Mouse (Mus musculus): ENCODE measurements around the gene Tcp10c.
A peak's percentile ranks its signal among the peaks of the same experiment; 100 is the strongest.
"Not testable (repeated sequence)": the region's sequence is repeated elsewhere in the genome, so short reads cannot be mapped to it uniquely, and the experiment has no call there.

The Tcp10c gene

GRCm38 (mm10) chr17:13354521-13354920, at the start of gene Tcp10c:
TSS of gene Tcp10c (plus strand) at chr17:13354572.
- DNase-seq (ENCODE audit: low spot score in 2 of 2): not testable (repeated sequence)

DNA sequence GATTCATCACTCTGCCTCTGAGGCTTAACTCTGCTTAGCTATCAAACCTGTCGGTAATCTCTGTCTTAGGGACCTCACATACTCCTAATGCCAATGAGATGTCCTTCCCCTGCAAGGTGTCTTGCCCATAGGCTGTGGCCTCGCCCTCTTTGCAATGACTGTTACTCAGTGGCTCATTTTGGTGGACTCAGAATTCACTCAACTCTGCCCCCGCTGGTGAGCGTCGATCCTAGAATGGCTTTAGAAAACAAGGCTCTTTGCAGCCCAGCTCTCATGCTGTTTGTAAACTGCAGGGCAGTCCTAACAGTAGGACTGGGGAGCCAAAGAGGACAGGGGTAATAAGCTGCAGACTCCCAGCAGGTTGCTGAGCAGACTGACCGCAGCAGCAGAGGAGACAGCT, 46.5 kb upstream of the Tcp10c start:
- DNase-seq (ENCODE audit: low spot score in 2 of 2): not testable (repeated sequence)

DNA sequence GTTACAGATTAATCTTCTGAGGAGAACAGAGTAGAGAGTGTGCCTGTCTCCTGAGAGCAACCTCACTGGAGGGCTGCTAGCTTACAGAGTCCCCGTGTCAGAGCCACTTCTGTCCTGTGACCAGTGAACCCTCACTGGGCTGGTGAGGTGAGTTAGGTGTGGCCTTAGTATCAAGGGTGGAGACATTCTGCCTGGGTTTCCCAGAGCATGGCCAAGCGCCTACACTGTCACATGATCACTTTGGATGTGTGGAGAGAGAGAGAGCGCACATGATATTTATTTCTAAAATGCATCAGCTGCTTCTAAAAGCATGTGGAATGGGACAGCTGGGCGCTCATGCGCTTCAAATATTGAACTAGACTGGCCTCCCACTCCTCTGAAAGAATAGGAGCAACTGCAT, 46.0 kb upstream of the Tcp10c start:
- DNase-seq (ENCODE audit: low spot score in 2 of 2): peak in 1 of 2 experiments; percentile 13

DNA sequence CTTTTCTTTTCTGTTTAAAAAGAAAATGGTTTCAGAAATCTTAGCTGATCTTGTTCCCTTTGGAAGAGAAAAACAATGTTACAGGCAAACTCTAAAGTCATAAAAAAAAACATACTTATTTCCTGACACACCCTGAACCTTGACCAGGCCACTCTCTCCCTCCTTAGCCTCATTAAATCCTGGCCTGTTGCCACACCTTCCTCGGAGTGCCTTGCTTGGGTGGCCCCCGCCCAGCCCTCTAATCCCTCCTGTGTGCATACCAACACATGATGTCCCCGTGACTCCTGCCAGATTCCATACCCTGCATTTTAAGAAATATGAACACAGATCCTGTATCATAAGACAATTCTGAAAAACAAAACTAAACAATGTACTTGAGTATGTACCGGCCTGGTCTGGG, 45.6 kb upstream of the Tcp10c start:
- DNase-seq (ENCODE audit: low spot score in 2 of 2): not testable (repeated sequence)

DNA sequence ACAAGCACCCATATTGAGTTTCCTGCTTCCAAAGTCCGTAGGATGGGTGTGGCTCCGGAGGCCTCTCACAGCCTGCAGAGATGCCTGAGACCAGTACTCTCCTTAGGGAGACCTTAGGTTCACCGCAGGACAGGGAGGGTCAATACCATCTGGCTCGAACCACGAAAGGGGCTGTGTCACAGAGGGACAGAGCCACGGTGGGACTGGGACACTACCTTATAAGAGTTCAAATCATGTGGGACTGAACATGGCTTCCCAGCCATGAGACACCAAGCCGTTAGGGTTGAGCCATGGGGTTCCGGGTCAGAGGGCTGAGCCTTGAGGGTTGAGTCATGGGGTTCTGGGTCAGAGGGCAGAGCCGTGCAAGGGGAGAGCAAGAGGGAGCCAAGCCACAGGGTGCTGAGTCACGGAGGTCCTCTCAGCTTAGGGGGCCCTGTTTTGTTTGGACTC, 45.2 kb upstream of the Tcp10c start:
- DNase-seq (ENCODE audit: low spot score in 2 of 2): not testable (repeated sequence)

DNA sequence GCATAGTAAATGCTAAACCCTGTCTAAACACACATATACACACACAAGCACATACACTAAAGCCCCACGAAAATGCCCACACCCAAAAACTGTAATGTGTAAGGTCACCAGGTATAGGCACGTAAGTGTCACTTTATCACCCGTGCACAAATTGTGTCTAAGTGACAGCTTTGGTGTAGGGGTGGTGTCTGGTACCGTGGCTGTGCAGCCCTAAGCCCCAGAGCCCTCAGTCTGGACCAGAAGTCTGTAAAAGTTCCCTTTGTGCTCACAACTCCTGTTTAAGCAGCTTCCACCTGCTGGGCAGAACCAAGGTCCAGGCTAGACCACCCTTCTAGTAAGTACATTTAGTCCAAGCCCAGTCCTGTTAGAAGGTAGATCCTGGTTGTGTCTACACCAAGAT, 24.4 kb upstream of the Tcp10c start:
- not testable (repeated sequence) for DNase-seq (ENCODE audit: low spot score in 2 of 2)

DNA sequence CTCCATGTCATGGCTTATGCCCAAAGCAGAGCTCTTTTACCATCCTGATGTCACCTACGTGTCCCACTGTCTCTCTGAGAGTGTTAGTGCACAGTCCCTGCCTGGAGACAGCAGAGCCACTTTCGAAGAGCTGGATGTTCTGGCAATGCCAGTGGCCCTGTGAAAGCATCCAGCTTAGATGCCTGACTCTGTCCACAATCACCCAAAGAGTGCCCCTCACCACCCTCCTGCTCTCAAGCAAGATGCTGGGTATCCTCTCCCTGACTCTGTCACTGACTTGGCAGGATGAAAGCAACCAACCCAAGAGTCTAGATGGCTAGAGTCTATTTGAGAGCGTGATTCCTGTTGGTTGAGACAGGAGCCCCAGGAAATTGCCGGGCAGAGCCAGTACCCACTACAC, 23.2 kb upstream of the Tcp10c start:
- DNase-seq (ENCODE audit: low spot score in 2 of 2): not testable (repeated sequence)

- not testable (repeated sequence) for DNase-seq (ENCODE audit: low spot score in 2 of 2)
Observed at GRCm38 (mm10) chr17:13332496-13332895, 21.9 kb upstream of the Tcp10c start.

- peak; percentile 26 to 65 for DNase-seq (ENCODE audit: low spot score in 2 of 2)
Observed at GRCm38 (mm10) chr17:13336979-13337749, 17.2 kb upstream of the Tcp10c start.

GRCm38 (mm10) chr17:13337931-13338330, 16.4 kb upstream of the Tcp10c start:
- DNase-seq (ENCODE audit: low spot score in 2 of 2): not testable (repeated sequence)

- DNase-seq (ENCODE audit: low spot score in 2 of 2): not testable (repeated sequence)
Observed at GRCm38 (mm10) chr17:13340071-13340470, 14.3 kb upstream of the Tcp10c start.

- DNase-seq (ENCODE audit: low spot score in 2 of 2): not testable (repeated sequence)
Observed at GRCm38 (mm10) chr17:13345923-13346322, 8.4 kb upstream of the Tcp10c start.

DNA sequence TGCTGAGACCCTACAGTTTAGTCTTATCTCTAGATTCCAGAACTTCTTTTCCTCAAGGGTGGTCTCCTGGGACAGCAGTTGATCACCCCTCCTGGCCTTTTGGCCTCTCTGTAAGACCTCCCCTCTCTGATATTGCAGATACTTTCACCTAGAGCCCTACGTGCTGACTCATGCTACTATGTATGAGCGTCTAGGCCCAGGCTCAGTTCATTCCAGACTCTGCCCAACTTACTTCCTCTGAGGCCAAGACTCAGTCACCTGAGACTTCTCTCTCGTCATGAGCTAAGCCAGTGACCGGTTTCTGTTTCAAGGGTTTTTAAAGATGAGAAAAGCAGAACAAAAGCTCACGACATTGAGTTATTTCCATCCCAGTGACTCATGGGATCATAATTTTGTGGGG, 4.8 kb upstream of the Tcp10c start:
- DNase-seq (ENCODE audit: low spot score in 2 of 2): not testable (repeated sequence)

DNA sequence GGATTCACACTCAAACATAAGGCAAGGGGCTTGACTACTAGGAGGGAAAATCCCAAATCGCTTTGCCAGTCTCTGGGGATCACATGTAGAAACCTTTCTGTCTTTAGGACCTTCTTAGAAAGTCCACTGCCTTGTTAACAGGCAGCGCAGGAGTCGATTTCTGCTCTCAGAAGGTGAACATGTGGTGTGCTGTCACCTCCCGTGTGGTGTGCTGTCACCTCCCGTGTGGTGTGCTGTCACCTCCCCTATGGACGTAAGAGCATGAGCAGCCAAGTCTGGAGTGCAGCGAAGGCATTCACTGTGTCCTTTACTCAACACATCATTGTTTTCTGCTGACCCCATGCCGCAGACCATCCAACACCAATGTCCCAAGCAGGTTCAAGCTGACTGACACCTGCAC, 1.1 kb upstream of the Tcp10c start:
- DNase-seq (ENCODE audit: low spot score in 2 of 2): not testable (repeated sequence)

DNA sequence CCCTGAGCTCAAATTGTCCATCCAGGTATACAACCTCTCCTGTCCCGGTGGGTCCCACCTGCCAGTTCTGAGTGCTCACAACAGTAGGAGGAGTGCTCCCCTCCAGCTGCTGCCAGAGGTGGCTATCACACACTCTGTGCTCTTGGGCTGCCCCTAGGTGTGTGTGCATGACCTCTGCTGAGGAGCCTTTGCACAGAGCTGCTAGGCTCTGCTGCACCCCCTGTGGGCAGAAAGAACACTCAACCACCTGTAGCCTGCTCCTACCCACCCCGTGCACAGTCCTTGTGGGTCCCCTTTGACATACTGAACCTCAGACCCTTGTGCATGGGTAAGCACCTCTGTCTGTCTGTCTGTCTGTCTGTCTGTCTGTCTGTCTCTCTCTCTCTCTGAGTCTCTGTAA, 8.1 kb downstream of the Tcp10c start:
- DNase-seq (ENCODE audit: low spot score in 2 of 2): not testable (repeated sequence)

- not testable (repeated sequence) for DNase-seq (ENCODE audit: low spot score in 2 of 2)
Observed at GRCm38 (mm10) chr17:13363773-13364172, 9.4 kb downstream of the Tcp10c start.

GRCm38 (mm10) chr17:13364196-13364595, 9.8 kb downstream of the Tcp10c start:
- not testable (repeated sequence) for DNase-seq (ENCODE audit: low spot score in 2 of 2)

- not testable (repeated sequence) for DNase-seq (ENCODE audit: low spot score in 2 of 2)
Observed at GRCm38 (mm10) chr17:13367181-13367580, 12.8 kb downstream of the Tcp10c start.

DNA sequence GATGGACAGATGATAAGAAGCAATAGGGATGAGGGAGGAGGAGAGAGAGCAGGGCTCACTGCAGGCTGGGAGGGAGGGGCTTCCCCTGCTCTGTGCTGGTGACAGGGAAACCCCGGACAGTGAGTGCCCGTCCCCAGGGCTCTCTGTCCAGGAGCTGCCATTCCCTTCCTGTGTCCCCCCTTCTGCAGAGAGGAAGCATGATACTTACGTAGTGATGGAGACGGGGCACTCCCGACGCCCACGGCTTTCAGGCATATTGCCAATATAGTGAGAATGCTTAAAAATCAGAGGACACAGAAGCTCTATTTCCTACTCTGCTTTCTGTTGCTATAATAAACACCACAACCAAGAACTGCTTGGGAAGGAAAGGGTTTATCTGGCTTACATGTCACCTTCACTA, 14.3 kb downstream of the Tcp10c start:
- peak in 1 of 2 experiments; percentile 10 for DNase-seq (ENCODE audit: low spot score in 2 of 2)

- not testable (repeated sequence) for DNase-seq (ENCODE audit: low spot score in 2 of 2)
Observed at GRCm38 (mm10) chr17:13370746-13371145, 16.4 kb downstream of the Tcp10c start.

DNA sequence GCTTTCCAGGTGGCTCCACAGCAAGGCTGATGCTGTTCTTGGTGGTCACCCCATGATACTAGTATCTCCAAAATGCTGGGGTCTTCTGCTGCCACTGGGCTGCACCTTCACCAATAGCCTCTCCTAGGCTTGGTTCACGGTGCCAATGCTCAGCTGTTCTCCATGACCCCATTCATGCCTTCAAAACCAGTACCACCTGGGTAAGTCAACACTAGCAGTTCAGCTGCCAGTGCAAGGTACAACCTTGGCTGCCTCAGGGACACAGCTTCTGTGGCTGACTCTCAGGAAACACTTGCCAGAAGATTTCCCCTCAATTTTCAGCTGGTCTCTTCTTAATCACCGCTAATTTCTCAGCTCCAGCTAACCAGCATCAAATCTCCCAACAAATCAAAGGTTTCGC, 24.0 kb downstream of the Tcp10c start:
- not testable (repeated sequence) for DNase-seq (ENCODE audit: low spot score in 2 of 2)

DNA sequence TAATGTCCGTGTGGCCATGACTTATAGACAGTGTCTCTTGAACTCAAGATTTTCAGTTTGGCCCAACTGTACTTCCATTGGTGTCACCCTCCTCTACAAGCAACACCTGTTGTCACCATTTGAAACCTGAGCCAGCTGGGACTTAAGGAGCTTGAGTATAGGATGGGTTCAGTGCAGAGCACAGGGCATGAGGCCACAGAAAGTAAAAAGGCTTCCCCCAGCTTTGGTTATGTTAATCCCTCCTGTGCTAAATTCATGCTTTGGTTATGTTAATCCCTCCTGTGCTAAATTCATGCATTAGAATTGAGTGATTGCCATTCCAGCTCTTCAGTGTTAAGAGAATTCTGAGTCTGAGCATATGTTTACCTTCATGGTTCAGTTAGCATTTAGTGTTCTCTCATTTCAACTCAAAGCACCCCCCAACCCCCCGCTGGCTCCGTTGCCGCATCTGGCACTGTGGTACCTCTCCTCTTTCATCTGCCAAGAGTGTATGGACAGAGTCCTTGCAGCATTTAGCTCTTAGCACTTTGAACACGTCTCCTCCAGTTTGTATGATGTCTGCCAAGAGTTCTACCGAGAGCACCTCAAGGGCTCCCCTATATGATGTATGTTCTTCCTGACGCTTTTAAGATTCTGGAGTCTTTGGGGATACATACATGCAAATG, 25.7 kb downstream of the Tcp10c start:
- DNase-seq (ENCODE audit: low spot score in 2 of 2): not testable (repeated sequence)

- DNase-seq (ENCODE audit: low spot score in 2 of 2): not testable (repeated sequence)
Observed at GRCm38 (mm10) chr17:13381286-13381685, 26.9 kb downstream of the Tcp10c start.

Measured in frontal cortex, postnatal 36 days (tissue).